Mouse (Mus musculus) cerebellum, postnatal 36 days (tissue): ENCODE results near the gene Arfgef3.

Experiments used
- DNase-seq, 2 experiments: peaks; one replicate each; pipeline ENCODE4 v3.0.0; 2021 to 2022; ENCODE audit warnings: mixed read lengths in 2 of 2

The Arfgef3 gene

DNA sequence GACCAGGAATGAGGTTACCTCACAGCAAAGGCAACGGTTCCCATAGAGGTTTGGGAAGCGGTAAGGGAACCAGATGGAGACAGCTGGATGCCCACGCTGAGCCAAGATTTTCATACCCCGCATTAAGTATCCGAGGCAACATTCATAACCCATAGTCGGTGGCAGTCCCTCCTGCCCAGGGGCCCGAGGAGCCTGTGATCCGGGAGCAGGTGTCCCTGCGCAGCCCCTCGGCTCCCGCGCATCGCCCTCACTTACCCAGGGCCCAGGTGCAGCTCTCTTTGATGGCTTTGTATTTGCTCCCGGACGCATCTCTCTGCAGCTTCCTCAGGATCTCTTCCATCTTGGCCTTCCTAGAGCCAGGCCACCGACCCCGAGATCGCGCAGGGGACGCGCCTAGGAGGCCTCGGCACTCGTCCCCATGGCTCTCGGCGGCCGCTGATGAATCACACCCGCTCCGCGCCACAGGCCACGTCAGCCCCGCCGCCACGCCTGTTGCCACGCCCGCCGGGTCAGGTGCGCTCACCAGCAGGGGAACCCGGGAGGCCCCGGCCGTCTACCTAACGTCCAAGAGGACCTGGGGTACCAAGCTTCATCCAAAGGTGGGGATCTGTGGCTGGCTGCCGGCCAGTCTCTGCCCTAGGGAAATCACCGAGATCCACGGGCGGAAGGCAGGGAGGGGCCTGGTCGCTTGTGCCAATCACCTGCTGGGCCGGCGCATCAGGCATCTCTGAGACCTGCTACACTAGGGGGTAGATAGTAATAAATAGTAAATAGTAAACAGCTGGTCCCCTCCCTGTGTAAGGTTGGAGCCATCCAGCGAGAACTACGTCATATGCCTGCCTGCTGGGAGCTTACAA is at the start of gene Arfgef3:
Gene Arfgef3 (minus strand): TSS at position 664 of the 857 bp plus-strand sequence.
- peak; percentile 91 to 92 for DNase-seq

- no peak for DNase-seq
Observed at GRCm38 (mm10) chr10:18790063-18790462, 46.3 kb upstream of the Arfgef3 start.

DNA sequence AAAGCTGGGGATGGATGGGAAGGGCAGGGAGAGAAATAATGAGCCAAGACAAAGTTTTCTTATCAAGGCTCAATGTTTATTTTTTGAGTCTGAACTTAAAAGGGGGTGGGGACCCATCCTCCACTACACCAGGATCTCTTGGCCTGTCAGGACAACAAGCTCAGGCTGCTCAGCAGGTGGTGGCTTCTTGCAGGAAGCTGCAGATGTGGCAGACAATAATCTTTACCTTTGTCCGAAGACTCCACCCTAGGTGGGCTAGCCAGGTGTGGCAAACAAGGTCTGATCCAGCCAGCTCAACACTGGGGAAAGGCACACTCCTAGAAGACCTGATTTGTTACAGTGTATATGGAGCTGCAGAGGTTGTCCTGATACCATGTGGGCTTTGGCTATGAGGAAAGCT is 44.9 kb upstream of the Arfgef3 start:
- DNase-seq, result no peak

DNA sequence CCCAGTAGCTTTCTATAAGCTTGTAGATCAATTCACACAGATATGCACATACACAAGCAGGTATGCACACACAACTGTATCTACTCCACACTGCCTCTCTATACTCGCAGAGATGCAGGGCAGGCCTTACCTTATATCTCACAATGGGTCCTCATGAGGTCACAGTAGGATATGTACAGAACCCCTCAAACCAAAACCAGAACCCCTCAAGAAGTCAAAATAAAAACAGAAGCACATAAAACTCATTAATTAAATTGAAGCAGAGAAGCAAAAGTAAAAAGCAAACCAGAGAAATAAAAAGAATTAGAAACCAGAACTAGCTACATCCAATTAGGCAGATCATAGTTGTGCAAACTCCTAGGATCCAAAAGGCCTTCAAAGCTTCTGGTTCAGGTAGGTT is 42.9 kb upstream of the Arfgef3 start, which contains the start of gene Gm4922:
Gene Gm4922 (minus strand): TSS at position 101 of the 400 bp plus-strand sequence.
- no peak for DNase-seq

- DNase-seq, result no peak
Observed at GRCm38 (mm10) chr10:18777546-18777945, 33.8 kb upstream of the Arfgef3 start.

- DNase-seq, result no peak
Observed at GRCm38 (mm10) chr10:18772537-18773179, 28.9 kb upstream of the Arfgef3 start.

DNA sequence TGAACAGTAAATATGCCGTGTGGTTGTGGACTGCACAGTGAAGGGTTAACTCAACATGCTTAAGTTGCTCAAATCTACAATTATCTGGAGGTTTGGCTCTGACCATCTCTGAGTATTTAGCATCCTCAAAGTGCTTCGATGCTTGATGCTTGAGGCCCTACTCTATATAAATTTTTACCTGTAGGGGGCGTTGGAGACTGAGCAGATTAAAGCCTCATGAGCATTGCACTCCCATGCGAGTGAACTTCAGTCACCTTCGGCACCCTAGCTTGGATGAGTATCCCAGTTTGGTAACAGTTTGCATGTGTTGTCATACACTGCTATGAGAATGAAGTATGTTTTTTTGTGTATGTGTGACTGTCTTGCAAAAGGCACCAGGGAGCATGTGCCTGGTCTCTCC is 26.2 kb upstream of the Arfgef3 start:
- DNase-seq, result no peak

GRCm38 (mm10) chr10:18760241-18760640 is 16.5 kb upstream of the Arfgef3 start:
- DNase-seq, result peak in 1 of 2 experiments; percentile 24

DNA sequence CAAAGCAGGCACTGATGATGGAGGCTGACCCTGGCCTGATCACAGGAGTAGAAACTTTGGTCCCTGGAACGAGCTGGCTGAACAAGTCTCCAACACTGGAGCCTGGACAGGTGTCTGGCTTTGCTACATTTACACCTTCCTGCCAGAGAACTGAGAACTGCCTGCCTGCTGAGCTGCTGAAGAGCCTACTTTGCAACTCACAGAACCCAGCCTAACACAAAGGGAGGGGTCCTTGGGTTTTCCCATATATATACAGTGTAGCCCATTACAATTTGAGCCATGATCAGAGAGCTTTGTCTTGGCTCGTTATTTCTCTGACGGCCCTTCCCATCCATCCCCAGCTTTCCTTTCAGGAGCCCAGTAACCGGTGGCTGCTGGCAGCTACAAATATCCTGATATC is 6.3 kb upstream of the Arfgef3 start:
- DNase-seq, result no peak

- peak in 1 of 2 experiments; percentile 40 for DNase-seq
Observed at GRCm38 (mm10) chr10:18742086-18742485, 1.7 kb downstream of the Arfgef3 start.

GRCm38 (mm10) chr10:18741024-18741423 is 2.7 kb downstream of the Arfgef3 start:
- no peak for DNase-seq

GRCm38 (mm10) chr10:18728548-18728947 is 15.2 kb downstream of the Arfgef3 start:
- DNase-seq, result no peak

- DNase-seq, result no peak
Observed at GRCm38 (mm10) chr10:18711436-18711835, 32.3 kb downstream of the Arfgef3 start.

GRCm38 (mm10) chr10:18710949-18711348 is 32.8 kb downstream of the Arfgef3 start:
- DNase-seq, result peak; percentile 79 to 83

- peak in 1 of 2 experiments; percentile 25 for DNase-seq
Observed at GRCm38 (mm10) chr10:18709836-18710235, 33.9 kb downstream of the Arfgef3 start.

GRCm38 (mm10) chr10:18708641-18709040 is 35.1 kb downstream of the Arfgef3 start:
- DNase-seq, result no peak

- DNase-seq, result no peak
Observed at GRCm38 (mm10) chr10:18704393-18705120, 39.2 kb downstream of the Arfgef3 start.

DNA sequence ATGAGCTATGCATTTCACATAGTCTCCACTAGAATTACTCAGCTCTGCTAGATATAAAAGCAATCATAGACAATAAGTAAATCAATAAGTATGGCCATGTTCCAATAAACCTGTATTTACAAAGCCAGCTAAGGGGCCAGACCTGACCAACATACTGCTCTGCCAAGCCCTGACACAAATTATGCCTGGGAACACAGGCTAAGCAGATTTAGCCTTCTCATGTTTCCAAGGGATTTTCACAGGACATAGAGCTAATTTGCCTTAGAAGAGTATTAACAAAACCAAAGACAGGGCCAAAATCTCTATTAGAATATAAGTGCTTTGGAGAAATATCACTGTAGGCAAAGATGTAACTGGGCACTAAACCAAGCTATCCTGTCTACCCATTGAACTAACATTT is 42.2 kb downstream of the Arfgef3 start:
- no peak for DNase-seq

DNA sequence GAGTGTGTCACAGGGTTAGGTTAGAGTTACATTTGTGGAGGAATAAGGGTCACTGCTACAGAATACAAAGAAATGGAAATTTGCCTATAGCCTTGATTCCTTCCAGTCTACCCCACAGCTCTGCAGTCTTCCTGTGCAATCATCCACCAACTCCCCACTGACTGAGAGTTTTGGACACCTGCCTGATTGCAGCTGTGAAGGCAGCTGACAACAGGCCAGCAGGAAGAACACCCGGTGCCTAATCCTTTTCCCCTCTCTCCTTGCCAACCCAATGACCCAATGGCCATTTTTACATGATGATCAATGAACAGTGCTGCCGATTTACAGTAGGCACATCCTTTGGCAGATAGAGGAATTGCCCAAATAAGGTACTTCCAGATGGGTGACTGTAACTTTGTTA is 43.6 kb downstream of the Arfgef3 start:
- DNase-seq, result peak in 1 of 2 experiments; percentile 22

GRCm38 (mm10) chr10:18699151-18699550 is 44.6 kb downstream of the Arfgef3 start:
- DNase-seq, result no peak

DNA sequence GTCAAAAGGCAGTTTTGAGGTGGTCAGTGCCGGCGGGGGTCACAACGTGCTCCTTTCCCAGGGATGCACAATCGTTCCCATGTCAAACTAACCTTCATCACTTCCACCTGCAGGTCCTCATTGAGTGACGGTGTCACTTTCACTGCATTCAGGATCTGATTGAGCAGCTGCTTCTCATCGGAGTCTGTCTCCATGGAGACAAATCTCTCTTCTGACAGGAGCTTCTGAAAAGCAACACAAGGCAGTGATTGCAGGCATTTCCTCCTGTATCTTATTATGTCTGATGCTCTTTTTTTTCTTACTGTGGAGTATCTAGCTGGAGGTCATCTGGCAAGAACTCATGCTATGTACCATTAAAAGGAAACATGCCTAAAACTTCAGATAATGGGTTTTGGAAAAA is 47.3 kb downstream of the Arfgef3 start:
- no peak for DNase-seq

DNA sequence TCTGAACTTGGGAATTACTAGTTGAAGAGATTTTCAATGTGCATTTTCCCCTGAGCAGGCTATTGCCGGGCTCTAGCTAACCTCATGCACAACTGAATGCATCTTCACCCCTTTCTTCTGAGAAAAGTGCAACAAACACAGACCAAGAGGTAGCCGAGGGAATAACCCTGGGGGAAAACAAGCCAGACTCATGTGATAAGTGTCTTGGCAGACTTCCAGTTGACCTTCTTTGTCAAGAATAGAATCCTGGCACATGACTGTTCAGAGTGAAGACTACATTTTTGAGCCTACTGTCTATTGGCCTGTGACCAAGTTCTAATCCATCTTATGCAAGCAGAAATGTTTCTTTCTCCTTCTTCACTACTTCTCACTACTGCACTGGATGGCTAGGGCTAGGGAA is 55.5 kb downstream of the Arfgef3 start:
- no peak for DNase-seq

GRCm38 (mm10) chr10:18681385-18681954 is 62.3 kb downstream of the Arfgef3 start:
- no peak for DNase-seq
